Mouse (Mus musculus): ENCODE data around the gene Gm17409.

GRCm38 (mm10) chr2:58514489-58514888 is 44.6 kb downstream of the Gm17409 start:
- no peak for TF ChIP-seq CTCF (IDR thresholded peaks at IDR 0.05; ENCODE audit: borderline replicate concordance, insufficient read depth, low read depth, low read length)
- TF ChIP-seq POLR2A (IDR thresholded peaks at IDR 0.05; ENCODE audit: borderline replicate concordance, insufficient read depth, low read length): no peak

Measured in cerebellum, adult 2 months (tissue).